Mouse (Mus musculus) erythroid progenitor cell, adult 5-6 weeks (primary cell): ENCODE data around the gene Cpne4. TPM values are rescaled to one million over a fixed set of nuclear protein-coding genes. Genes with fewer than 3 reads are reported as not detected.

Experiments used
- ATAC-seq: replicated peaks from 2 replicates; pipeline ENCODE4 v1.8.0; 2016; ENCODE audit warnings: moderate number of reproducible peaks, mild to moderate bottlenecking, moderate TSS enrichment, inconsistent platforms; ENCODE audit not compliant: poor library complexity, low FRiP score, severe bottlenecking
- total RNA-seq, 2 experiments: library from RNA; stranded (forward) in 1 of 2; stranded (reverse) in 1 of 2; fragments of 150-400 nt in 1 of 2; fragments of 186-747, 209-891 nt in 1 of 2; gene quantifications; 2 replicates each; pipeline versions ENCODE4 v1.2.3 to v1.2.4; 2015 to 2017; ENCODE audit warnings: low replicate concordance in 2 of 2

Gene Cpne4
- total RNA-seq, 2 experiments from 2014 or later: not detected

DNA sequence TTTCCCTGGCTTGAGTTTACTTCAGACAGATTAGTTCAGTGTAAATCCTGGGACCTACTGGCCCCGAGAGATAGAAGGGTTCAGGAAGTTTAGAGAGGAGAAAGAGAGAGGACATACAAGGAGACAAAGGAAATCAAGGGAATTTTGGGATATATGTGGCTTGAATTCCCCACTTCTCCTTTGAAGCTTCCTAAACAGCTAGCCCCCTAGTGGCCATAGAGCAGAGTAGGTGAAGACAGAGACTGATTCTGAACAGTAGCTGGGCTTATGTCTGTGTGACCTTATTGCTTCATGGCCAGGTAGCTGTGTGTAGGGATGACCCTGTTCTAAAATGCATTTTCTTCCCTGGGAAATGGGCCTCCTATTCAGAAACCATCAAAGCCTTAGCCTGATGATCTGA, 129.6 kb downstream of the Cpne4 start:
- ATAC-seq: no peak

DNA sequence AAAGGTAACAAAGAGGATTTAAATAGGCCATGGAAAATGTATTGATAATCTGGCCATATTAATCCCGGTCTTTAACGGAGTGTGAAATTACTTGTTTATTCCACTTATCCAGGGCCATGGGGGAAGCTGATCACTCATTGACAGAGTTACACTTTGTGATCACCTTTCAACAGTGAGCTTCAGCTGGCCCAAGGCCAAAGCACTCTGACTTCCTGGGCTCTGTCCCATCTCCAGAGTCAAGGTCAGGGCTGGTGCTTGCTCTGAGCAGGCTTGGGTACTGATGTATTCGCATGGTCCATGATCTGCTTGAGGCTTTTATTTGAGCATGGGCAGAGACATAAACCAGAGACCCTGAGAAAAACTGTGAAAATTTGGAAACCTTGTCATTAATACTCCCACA, 131.5 kb downstream of the Cpne4 start:
- ATAC-seq: no peak

DNA sequence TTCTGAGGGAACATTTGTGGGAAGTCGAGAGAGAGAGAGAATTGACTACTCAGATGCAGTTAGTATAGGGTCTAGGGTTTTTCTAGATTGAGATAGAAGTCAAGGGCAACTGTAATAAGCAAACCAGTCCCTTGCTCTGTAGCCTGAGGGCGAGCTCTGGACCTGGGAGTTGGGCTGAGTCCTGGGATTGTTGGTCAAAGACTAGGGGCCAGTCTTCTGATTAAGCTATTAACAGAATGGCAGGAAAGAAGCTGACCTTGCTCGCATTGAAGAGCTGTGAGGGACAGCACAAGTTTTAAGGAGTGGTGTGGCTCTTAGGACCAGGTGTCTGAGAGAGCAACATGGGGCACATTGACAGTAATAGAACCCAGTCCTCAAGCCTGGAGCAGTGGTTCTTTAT, 140.0 kb downstream of the Cpne4 start:
- ATAC-seq: no peak

DNA sequence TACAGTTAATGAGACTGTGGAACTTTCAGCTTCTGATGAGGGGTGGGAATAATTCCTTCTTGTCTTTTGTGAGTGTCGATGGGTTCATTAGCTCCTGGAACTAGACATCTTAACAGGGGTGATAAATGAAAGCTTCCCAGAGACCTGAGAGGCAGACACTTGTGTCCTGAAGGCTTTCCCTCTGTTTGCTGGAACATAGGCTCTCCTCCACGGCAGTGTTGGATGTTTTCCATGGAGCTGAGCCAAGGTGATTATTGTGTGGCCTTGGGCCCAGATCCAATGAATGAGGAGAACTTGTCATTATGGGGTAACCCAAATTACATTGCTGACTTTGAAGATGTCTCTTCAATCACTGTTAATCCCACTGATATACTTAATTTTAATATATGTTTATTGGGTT, 146.1 kb downstream of the Cpne4 start:
- ATAC-seq: no peak

DNA sequence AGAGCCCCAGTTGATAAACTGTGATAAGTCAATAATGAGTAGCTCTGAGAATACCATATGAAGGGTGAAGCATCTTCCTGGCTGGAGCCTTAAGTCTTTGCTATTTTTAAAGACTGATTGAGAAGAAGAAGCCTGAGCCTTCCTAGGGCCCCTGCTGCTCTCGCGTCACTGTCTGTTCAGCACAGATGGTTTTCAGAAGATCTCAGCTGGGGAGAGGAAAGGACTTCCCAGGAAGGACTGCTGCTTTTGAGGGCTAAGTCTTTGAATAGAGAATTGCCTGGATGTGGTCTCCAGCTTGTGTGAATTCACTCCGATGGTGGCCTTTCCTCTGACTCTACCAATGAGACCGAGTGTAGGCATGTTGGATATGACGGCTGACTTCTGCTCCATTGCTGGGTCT, 163.7 kb downstream of the Cpne4 start:
- ATAC-seq: no peak

DNA sequence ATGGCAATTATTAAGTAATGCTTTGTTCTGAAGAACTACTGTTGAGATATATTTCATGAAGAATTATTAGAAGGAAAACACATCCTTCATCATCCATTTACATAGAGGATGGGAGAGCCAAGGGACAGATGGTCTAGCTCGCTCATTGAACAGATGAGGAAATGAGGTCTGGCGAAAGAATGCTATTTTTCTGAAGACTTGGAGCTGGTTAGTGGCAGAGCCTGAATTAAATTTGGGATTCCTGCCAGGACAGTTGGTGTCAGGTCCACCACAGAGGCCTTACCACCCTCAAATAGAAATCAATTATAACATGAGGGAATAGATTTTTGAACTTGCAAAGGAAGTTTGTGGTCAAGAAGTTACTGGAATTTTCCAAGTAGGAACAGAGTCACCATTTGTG, 178.2 kb downstream of the Cpne4 start:
- ATAC-seq: no peak

DNA sequence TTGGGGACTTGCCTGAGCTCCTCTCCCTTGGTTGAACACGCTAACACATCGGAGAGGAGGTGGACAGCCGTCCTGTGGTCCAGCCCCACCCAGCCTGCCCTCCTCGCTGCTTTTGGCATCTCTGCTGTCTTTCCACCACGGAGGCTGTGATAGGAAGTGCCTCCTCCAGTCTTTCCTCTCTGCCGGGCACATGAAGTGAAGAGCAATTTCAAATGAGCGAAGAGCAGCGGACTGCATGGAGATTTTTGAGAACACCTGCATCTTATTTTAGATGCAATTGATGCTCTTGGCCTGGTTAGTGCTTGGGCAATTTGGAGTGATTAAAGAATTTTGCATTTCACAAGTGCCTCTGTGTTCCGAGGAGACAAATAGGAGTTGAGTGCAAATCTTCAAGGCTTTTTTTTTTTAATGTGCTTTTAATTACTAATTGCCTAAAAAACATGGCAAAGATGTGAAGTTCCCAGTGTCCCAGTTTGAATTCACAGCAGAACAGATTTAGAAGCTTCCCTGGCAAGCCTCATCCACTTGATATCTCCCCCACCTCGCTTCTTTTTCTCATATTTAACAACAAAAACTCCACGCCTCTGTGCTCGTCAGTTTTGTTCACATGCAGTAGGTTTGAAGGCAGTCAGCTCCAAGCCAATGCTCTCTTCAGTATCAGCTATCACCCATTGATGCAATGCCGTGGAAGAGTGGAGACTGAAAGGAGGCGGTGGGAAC, 195.7 kb downstream of the Cpne4 start:
- ATAC-seq: no peak

DNA sequence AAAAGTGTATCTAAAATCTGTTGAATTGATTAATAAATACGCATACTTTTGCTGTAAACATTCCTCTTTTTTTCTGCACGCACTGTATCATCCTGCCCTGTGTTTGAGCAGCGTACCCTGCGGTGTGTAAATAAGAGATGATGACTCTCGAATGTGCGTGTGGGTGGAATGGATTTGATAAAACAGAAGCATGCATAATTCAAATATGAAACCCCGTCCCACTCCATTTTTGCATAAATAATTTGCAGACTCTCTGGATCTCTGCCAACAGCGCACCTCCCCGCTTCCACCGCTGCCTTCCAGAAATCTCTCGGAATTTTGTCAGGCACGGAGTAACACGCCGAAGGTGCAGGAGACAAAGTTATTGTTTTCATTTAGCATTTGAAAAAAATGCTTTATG, 208.4 kb downstream of the Cpne4 start:
- no peak for ATAC-seq

DNA sequence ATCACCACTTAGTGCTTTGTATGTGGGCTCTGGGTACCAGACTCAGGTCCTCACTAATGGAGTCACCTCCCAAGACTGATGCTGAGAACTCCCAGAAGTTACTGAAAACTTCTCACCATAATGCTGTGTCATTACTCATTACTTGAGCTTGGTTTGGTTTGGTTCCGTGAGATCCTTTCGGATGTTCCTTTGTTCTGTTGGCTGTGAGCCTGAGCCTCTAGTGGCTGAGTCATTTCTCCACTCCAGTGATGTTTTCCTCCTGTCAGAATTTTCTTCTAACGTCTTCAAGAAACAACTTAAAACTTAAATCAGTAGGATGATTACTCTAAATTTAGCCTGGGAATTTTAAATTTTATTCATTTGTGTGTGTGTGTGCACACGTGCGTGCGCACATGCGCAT, 212.9 kb downstream of the Cpne4 start:
- ATAC-seq: no peak

DNA sequence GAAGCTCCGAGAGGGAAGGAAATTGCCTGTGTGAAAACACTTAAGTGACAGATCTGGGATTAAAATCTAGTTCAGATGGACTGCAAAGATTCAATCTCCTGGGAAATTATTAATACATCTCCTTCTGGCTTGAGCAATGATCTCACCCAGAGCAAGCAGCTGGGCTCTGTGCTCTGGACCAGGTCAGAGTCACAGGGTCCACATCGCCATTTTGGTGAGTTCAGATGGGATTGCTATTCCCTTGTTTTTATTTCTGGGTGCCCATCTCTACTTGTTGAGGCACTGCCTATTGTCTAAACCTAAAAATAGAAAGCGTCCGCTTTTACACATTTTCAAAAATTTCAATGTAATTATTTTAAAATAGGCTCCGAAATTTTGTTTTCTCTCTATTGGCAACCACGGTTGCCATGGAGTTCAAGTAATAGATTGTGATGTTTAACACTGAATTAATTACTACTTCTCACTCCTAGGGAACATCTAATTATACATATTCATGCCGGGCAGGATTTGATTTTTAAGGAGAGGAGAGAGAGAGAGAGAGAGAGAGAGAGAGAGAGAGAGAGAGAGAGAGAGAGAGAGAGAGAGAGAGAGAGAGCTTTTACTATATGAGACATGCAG, 229.2 kb downstream of the Cpne4 start:
- ATAC-seq: no peak

DNA sequence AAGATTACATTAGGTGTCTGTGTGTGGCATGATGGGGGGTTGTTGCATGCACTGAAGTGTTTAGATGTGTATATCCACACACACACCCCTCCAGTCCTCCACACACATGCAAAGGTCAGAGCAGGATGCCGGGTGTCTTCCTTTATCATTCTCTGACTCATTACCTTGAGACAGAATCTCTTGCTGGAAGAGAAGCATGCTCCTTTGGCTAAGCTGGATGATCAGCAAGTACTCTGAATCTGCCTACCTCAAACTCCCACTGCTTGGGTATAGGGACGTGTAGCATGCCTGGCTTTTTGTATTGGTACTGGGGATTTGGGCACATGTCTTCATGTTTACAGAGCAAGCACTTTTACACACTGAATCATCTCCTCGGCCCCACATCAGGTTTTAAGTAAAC, 230.0 kb downstream of the Cpne4 start:
- no peak for ATAC-seq

DNA sequence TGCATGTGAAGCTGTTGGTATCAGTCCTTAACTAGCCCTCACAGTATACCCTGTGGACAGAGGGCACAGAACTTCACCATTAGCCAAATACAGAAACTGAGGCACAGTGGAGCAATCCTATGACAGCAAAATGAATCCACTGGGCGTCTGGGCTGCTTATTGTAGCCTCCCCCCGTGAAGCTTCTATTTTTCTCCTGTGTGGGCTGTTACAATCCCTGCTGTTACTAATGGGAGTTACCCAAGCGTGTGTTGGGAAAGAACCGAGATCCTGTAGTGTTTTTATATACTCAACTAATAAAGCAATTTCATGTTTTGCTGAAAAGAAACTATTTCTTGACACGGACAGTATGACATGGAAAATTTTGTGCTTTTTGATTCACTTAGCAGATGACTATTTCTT, 230.7 kb downstream of the Cpne4 start:
- ATAC-seq: no peak

DNA sequence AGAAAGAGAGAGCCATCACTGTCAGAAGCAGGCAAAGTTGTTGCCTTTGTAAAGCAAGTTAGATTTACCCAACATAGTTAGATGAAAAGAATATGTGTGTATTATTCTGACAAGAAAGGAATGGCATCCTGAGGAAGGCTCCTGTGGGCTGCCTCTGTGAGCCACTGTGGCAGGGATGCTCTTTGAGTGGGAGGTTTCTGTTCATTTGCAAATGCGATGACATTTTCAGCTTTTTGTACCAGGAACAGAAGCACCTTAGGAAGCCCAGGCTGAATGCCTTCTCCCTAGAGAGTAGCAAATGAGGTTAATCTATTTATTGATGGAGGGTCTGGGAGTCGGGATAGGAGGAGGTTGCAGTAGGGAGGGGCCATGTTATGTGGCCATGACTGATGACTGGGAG, 249.5 kb downstream of the Cpne4 start:
- no peak for ATAC-seq

DNA sequence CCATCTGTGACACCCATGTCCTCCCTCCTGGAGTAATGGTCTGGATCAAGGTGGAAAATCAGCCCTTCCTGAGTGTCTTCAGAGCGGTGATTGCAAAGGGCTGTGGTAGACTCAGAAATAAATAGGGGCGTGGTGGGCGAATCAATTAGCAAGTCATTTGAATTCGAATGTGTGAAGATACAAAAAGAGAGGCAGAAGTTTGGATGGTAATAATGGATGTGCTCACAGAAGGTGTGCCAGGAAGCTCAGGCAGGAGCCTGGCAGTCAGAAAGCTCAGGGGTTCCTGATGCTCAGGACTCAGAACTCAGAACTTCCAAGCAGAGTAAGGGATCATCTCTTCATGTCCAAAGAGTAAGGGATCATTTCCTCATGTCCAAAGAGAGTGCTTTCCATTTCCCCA, 257.7 kb downstream of the Cpne4 start:
- no peak for ATAC-seq

DNA sequence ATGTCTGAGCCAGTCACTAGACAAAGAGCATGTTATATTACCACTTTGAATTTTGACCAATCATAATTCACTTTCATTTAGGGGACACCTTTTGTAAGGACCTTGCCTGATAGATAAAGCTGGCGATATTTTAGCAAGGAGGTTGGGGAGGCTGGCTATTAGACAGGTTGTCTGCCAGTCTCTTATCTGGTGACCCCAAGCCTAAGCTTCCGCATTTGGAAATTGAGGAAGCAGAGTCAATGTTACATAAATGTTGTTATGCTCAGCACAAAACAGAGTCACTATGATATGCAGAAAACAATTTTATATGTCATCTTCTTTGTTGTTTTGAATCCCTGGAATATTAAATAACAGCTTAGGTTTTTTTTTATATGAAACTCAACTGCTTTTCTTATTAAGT, 267.6 kb downstream of the Cpne4 start:
- no peak for ATAC-seq

DNA sequence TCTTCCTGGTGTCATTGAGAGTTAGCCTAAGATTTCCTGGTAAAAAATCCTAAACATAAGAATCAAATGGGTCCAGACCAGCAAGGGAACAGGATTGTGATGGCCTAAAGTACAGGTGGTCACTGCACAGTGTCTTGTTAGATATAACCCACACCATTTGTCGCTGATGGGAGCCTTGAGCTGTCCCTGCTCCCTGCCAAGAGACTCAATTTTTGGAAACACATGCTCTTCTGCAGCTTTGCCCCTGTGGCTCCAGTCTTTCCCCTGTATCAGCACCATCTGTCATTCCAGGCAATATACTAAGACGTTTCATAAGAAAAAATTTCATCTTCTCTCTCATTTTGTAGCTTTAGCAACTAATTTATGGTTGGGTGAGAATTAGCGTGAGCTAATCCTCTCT, 281.6 kb downstream of the Cpne4 start:
- no peak for ATAC-seq

DNA sequence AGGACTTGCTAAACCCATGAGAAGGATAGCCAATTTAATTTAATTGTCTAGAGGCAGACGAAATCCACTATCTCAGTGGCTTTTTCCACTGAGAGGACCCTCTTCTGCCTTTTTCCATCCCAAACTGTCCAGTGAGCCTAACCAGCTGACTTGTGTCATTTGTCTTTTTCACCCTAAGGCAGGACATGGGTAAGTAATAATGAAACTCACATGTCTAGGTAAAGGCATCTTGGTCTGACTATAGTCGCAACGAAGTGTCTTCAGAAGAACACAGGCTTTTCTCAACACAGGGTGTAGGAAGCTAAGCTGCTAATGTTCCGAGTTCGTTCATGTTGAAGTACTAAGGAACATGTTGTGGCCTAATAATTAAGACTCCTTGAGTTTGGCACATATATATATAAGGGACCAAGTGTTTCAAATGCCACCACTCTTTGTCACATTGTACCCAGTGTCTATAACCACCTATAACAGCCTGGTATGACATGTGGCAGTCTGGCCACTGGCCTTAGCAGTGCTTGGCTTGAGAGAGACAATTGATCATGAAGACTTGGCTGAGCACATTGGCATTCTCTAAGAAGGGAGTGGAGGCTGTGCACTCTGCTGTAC, 286.0 kb downstream of the Cpne4 start:
- no peak for ATAC-seq

DNA sequence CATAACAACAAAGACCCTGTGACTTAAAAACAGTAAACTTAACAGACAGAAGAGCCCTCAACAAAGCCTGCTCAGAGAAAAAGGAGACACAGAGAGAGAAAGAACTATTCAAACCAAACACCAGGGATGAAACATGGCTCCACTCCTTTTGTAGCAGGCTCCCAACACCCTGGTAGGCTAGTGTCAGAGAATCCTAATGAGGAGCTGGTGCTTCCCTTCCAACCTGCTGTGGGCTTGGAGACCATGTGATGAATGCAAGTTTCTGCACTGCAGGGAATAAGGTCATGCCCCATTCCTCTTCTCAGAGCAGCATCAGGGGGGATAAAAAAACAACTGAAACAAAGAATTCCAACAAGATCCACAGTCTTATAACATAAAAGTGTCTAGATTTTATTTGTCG, 290.8 kb downstream of the Cpne4 start:
- ATAC-seq: no peak

DNA sequence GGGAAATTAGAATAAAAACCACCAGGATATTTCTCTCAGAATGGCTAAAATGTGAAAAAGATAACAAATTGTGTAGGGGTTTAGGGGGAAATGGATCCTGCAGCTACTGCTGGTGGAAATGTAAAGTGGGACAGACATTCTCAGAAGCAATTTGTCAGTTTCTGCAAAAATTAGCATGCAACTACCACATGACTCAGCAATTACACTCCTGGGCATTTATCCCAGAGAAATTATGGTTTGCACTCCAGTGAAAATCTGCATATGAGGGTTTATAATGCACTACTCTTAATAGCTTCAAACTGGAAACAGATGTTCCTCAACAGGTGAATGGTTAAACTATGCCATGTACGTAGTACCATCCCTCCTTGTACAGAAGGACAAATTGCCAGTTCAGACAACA, 294.2 kb downstream of the Cpne4 start:
- no peak for ATAC-seq

DNA sequence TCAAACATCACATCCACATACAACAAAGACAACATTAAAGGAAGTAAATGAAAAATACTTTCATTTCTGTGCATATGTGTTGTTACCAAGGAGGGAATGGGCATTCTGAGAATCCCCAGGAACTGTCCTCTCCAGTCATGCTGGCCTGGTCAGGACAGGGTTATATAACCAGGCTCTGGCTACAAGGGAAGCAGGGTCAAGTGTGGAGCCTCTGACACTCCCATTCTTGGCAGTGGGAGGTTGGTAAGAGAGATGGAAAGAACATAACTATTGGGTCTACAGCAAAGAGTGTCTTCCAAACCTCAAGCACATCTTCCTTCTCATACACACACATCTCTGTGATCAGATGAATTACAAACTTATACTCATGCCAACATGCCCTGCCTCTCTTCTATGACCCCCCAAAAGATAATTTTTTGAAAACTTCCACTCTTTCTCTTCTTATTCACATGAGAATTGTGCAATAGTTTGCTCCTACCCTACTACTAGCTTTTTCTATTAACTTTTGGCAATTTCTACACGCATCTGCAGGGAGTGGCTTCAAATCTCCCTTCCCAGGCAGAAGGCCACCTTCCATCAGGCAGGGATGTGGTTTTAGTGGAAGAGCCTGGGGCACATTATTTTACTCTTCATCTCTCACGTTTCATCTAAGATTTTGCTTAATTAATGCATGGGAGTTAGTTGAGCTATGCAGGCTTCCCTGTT, 298.3 kb downstream of the Cpne4 start:
- no peak for ATAC-seq

DNA sequence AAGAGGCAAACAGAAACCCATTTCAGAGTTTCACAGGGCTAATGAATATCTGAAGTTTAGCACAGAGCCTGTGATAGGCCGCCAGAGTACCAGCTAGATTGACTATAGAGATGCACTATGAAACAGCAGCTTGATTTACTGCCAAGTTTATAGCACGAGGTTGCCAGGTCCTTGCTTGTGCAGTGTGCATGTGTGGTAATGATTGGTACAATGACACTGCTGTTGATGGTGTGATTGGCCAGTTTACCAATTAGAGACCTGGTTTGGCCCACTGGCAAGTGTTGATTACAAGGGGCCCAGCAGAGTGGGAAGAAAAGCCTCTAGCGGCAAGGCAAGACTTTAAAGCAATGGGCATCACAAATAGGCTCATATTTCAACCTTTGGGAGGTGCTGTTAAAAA, 306.6 kb downstream of the Cpne4 start:
- no peak for ATAC-seq
